Mouse (Mus musculus): ENCODE measurements around the gene Cwh43. TPM values are rescaled to one million over a fixed set of nuclear protein-coding genes. Genes with fewer than 3 reads are reported as not detected.

The Cwh43 gene
- polyA plus RNA-seq, 1 experiment, result 7.5 TPM

- peak overlapping the region; percentile 91 for H3K4me3 ChIP-seq (ENCODE audit: insufficient read depth, low read depth, low read length)
- no peaks in the 10 kb centered on the region for H3K36me3 ChIP-seq (ENCODE audit: control insufficient read depth, insufficient read depth, low read length)
- peaks cover 5% of the 10 kb centered on the region for H3K4me1 ChIP-seq (ENCODE audit: control insufficient read depth, insufficient read depth, low read length)
- TF ChIP-seq POLR2A (IDR thresholded peaks at IDR 0.05; ENCODE audit: low read depth, low read length) (peak; percentile 26), CTCF (conservative IDR thresholded peaks at IDR 0.05; ENCODE audit: insufficient read depth, insufficient read length, low read depth, low read length) (no peak)
- H3K27ac ChIP-seq (ENCODE audit: insufficient read depth, low read depth, low read length), result peak overlapping the region; percentile 58; the same call in 1 of the 2 replicates
- 1% methylated on average over 66 of the region's 70 CpGs for WGBS
- DNase-seq, result no peak
- no peaks in the 10 kb centered on the region for H3K27me3 ChIP-seq (replicated peaks; ENCODE audit: control insufficient read depth, insufficient read depth, low read length)
Measured at GRCm38 (mm10) chr5:73491074-73491836, 85.4 kb downstream of the Cwh43 start.

DNA sequence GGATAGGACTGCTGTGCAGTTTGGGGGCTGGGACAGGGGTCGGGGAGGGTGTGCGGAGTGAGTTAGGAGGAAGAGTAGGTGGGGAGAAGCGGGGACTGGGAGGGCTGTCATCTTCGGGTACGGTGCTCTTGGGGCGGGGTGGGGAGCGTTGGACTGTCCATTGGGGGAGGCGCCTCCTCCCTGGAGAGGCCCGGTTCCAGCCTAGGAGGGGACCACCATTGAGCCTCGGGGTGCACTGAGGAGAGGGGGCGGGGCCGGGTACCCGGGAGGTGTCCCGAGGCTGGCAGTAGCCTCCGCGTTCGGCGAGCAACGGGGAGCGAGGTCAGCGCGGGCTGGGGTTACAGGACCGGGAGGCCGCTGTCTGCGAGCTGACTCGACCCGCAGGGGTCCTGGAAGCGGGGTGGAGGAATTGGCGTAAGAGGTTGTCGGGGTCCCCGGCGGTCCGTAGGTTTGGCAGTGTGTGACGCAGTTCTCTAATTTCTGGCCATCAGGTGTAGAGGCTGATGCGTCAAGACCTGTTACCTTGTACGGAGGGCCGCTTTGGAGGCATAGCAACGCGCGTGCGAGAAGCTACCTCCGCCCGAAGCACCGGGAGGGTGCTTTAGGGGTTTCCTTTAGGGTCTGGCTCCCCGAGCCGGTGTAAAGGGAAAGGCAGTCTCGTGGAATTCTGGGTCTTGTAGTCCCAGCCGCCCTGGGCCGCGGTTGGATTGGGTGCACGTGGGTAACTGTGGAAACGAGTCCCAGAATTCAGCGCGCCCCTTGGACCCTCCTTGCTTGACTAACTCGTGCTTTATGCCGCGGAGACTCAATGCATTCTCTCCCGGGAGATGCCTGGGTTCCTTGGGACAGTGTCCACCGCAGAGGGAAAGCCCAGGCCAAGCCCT is 86.2 kb downstream of the Cwh43 start:
- Histone ChIP-seq H3K36me3 (ENCODE audit: control insufficient read depth, insufficient read depth, low read length) (no peaks in the 10 kb centered on the region), H3K27me3 (replicated peaks; ENCODE audit: control insufficient read depth, insufficient read depth, low read length) (no peaks in the 10 kb centered on the region), H3K27ac (ENCODE audit: insufficient read depth, low read depth, low read length) (peak overlapping the region; percentile 21), H3K4me1 (ENCODE audit: control insufficient read depth, insufficient read depth, low read length) (peaks cover 5% of the 10 kb centered on the region), H3K4me3 (ENCODE audit: insufficient read depth, low read depth, low read length) (peak overlapping the region; percentile 91)
- TF ChIP-seq POLR2A (IDR thresholded peaks at IDR 0.05; ENCODE audit: low read depth, low read length) (no peak), CTCF (conservative IDR thresholded peaks at IDR 0.05; ENCODE audit: insufficient read depth, insufficient read length, low read depth, low read length) (no peak)
- WGBS, result under 1% methylated on average over 59 of the region's 59 CpGs
- peak; percentile 96 for DNase-seq

- no peak for TF ChIP-seq POLR2A (IDR thresholded peaks at IDR 0.05; ENCODE audit: low read depth, low read length)
- no peak for TF ChIP-seq CTCF (conservative IDR thresholded peaks at IDR 0.05; ENCODE audit: insufficient read depth, insufficient read length, low read depth, low read length)
- 72% methylated on average over 3 of the region's 3 CpGs for WGBS
- H3K36me3 ChIP-seq (ENCODE audit: control insufficient read depth, insufficient read depth, low read length), result no peaks in the 10 kb centered on the region
Measured at GRCm38 (mm10) chr5:73497401-73497800, 91.5 kb downstream of the Cwh43 start.

GRCm38 (mm10) chr5:73498559-73498958 is 92.7 kb downstream of the Cwh43 start:
- TF ChIP-seq CTCF (conservative IDR thresholded peaks at IDR 0.05; ENCODE audit: insufficient read depth, insufficient read length, low read depth, low read length) (no peak), POLR2A (IDR thresholded peaks at IDR 0.05; ENCODE audit: low read depth, low read length) (no peak)
- Histone ChIP-seq H3K4me3 (ENCODE audit: insufficient read depth, low read depth, low read length) (no peak overlapping the region), H3K4me1 (ENCODE audit: control insufficient read depth, insufficient read depth, low read length) (peaks cover 30% of the 10 kb centered on the region), H3K27ac (ENCODE audit: insufficient read depth, low read depth, low read length) (no peak overlapping the region), H3K36me3 (ENCODE audit: control insufficient read depth, insufficient read depth, low read length) (no peaks in the 10 kb centered on the region), H3K27me3 (replicated peaks; ENCODE audit: control insufficient read depth, insufficient read depth, low read length) (no peaks in the 10 kb centered on the region)
- WGBS, result 55% methylated on average over 8 of the region's 8 CpGs
- DNase-seq, result peak; percentile 43

More at GRCm38 (mm10) chr5:73497401-73497800, 91.5 kb downstream of the Cwh43 start:
- H3K27ac ChIP-seq (ENCODE audit: insufficient read depth, low read depth, low read length), result no peak overlapping the region
- H3K4me1 ChIP-seq (ENCODE audit: control insufficient read depth, insufficient read depth, low read length), result peaks cover 19% of the 10 kb centered on the region
- DNase-seq, result no peak
- no peak overlapping the region for H3K4me3 ChIP-seq (ENCODE audit: insufficient read depth, low read depth, low read length)
- no peaks in the 10 kb centered on the region for H3K27me3 ChIP-seq (replicated peaks; ENCODE audit: control insufficient read depth, insufficient read depth, low read length)

DNA sequence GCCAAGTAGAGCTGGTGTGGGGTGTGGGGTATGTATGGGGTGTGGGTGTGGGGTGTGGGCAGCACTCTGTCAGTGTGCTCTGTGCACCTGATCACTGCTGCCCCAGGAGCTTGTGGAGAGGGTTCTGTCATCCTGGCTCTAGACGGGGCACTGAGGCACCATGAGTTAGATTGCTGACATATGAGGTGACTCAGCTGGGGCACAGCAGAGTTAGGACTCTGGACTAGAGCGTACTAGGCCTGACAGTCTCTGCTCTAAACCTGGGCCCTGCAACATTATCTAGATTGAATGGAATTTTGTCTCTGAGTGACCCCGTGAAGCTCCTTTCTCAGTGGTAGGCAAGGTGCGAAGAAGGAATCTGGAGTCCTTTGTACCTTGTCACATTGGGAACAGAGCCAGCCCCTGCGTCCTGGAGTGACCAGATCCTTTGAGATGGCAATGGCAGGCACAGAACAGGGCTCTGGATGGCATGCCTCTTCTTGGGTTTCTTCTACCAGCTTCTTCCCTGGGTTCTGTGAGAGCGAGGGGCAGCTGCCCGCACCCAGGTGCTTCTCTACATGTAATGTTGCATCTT is 95.1 kb downstream of the Cwh43 start:
- Histone ChIP-seq H3K4me3 (ENCODE audit: insufficient read depth, low read depth, low read length) (no peak overlapping the region), H3K36me3 (ENCODE audit: control insufficient read depth, insufficient read depth, low read length) (no peaks in the 10 kb centered on the region), H3K27me3 (replicated peaks; ENCODE audit: control insufficient read depth, insufficient read depth, low read length) (no peaks in the 10 kb centered on the region), H3K4me1 (ENCODE audit: control insufficient read depth, insufficient read depth, low read length) (peaks cover 33% of the 10 kb centered on the region), H3K27ac (ENCODE audit: insufficient read depth, low read depth, low read length) (no peak overlapping the region)
- peak; percentile 77 for DNase-seq
- TF ChIP-seq POLR2A (IDR thresholded peaks at IDR 0.05; ENCODE audit: low read depth, low read length) (no peak), CTCF (conservative IDR thresholded peaks at IDR 0.05; ENCODE audit: insufficient read depth, insufficient read length, low read depth, low read length) (no peak)
- WGBS, result 69% methylated on average over 7 of the region's 7 CpGs

- Histone ChIP-seq H3K4me1 (ENCODE audit: control insufficient read depth, insufficient read depth, low read length) (peaks cover 35% of the 10 kb centered on the region), H3K27ac (ENCODE audit: insufficient read depth, low read depth, low read length) (no peak overlapping the region), H3K4me3 (ENCODE audit: insufficient read depth, low read depth, low read length) (no peak overlapping the region), H3K36me3 (ENCODE audit: control insufficient read depth, insufficient read depth, low read length) (no peaks in the 10 kb centered on the region), H3K27me3 (replicated peaks; ENCODE audit: control insufficient read depth, insufficient read depth, low read length) (no peaks in the 10 kb centered on the region)
- TF ChIP-seq POLR2A (IDR thresholded peaks at IDR 0.05; ENCODE audit: low read depth, low read length), result no peak
- TF ChIP-seq CTCF (conservative IDR thresholded peaks at IDR 0.05; ENCODE audit: insufficient read depth, insufficient read length, low read depth, low read length), result no peak
- 82% methylated on average over 9 of the region's 9 CpGs for WGBS
- no peak for DNase-seq
Measured at GRCm38 (mm10) chr5:73502422-73502821, 96.5 kb downstream of the Cwh43 start.

Other genes starting within 250 kb of the Cwh43 start
- gene Fryl, start 149.5 kb upstream of the Cwh43 start, polyA plus RNA-seq (2012; rRNA removed), result 29.9 and 33.4 TPM in 2 replicates
- 65.6 and 75.6 TPM in 2 replicates for gene Ociad1, start 113.3 kb upstream of the Cwh43 start, polyA plus RNA-seq (2012; rRNA removed)
- 2.8 and 3.5 TPM in 2 replicates for gene Ociad2, start 65.0 kb upstream of the Cwh43 start, polyA plus RNA-seq (2012; rRNA removed)
- gene Dcun1d4, start 74.9 kb downstream of the Cwh43 start, polyA plus RNA-seq (2012; rRNA removed), result 12.3 and 14.2 TPM in 2 replicates
- gene Lrrc66, start 226.5 kb downstream of the Cwh43 start, polyA plus RNA-seq (2012; rRNA removed), result 8.0 and 9.5 TPM in 2 replicates
- gene Sgcb, start 241.7 kb downstream of the Cwh43 start, polyA plus RNA-seq (2012; rRNA removed), result 5.6 and 6.1 TPM in 2 replicates
- gene Spata18, start 245.3 kb downstream of the Cwh43 start, polyA plus RNA-seq (2012; rRNA removed), result 0.08 and 0.10 TPM in 2 replicates